Mouse (Mus musculus): ENCODE measurements around the gene Wasf3.
"Not testable (repeated sequence)": the region's sequence is repeated elsewhere in the genome, so short reads cannot be mapped to it uniquely, and the experiment has no call there.

Wasf3 gene

GRCm38 (mm10) chr5:146384935-146385591, at the start of gene Wasf3:
Wasf3 (plus strand) TSS chr5:146384985.
- peak; percentile 90 for DNase-seq

- peak; percentile 62 for DNase-seq
Measured at GRCm38 (mm10) chr5:146338064-146338463, 46.7 kb upstream of the Wasf3 start.

DNA sequence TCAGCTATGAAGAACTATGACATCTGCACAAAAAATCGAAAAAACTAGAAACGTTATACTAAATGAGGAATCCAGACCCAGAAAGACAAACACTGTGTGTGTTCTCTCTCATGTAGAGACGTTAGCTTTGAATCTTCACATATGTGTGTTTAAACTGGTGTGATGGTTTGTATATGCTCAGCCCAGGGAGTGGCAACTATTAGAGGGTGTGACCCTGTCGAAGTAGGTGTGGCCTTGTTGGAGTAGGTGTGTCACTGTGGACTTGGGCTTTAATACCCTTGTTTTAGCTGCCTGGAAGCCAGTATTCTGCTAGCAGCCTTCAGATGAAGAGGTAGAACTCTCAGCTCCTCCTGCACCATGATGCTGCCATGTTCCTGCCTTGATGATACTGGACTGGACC, 44.7 kb upstream of the Wasf3 start:
- DNase-seq: no peak

DNA sequence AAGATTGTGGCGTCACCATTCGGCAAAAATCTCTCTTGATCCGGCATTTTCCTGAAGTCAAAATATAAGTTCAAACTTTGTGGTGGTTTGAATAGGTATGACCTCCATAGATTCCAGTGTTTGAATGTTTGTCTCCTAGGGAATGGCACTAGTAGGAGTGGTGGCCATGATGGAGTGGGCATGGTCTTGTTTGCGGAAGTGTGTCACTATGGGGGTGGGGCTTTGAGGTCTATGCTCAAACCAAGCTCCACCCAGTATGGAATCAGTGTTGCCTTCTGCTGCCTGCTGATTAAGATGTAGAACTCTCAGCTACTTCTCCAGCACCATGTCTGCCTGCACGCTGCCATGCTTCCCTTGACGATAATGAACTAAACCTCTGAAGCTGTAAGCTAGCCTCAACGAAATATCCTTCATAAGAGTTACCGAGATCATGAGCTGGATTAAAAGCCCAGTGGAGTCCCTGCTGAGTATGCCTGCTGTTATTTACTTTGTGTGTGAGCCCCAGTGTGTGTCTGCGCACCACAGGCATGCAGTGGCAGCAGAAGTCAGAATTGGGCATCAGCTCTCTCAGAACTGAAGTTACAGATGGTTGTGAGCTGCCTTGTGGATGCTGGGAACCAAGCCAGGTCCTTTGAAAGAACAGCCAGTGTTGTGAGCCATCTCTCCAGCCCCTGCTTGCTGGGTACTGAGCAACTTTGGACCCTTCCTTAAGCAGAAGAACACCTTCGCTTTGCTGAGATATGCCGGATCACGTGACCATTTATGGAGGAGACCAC, 39.7 kb upstream of the Wasf3 start:
- peak; percentile 40 for DNase-seq

GRCm38 (mm10) chr5:146347081-146347480, 37.7 kb upstream of the Wasf3 start:
- peak; percentile 49 for DNase-seq

DNA sequence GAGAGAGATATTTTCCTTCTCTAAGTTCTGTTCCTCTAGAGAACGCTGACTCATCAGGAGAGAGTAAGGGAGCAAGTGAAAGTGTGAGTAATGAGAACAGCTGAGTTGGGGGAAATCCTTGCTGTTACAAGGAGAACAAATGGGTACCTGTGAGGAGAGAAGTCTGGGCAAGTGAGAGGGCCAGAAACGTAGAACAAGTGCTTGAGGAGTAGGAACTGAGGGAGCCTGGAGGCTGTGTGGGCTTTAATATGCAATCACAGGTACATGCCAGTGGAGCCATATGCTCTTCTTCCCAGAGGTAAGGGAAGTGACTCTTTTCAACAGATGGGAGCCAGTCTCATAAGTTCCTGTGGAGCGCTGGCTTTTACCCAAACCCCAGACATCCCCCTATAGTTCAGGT, 35.6 kb upstream of the Wasf3 start:
- DNase-seq: peak; percentile 61

DNA sequence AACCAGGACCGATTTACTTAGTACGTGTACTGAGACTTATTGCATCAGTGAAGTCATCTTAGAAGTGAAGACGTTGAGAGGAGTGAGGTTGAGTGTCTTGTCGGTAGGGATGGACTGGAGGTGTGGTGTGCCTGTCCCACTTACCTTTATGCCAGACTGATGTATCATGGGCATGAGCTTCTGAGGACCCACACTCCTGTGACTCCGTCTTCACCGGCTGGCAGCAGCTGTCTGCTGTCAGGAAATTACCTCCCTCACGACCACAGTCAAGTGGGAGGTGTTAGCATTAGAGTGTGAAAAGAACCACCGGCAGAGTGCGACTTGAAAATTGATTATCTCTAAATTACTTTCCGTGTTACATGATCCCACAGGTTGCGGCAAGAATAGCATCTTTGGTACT, 34.0 kb upstream of the Wasf3 start:
- DNase-seq: no peak

DNA sequence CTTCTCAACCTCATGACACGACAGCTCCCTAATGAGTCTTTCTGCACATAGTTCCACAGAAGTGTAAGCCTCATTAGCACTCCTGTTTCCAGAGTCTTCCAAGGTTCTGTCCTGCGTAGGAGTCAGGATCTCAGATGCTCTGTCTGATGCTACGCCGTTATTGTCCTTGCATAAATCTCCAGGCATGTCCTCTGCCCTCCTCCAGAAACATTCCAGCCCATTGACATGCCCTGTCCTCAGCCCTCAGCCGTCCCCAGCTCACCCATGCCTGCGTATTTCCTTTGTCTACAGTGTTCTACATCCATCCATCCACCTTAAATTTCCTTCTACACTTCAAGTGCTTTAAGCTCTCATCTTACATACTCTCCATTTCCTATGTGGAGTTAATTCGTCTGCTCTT, 32.8 kb upstream of the Wasf3 start:
- no peak for DNase-seq

DNA sequence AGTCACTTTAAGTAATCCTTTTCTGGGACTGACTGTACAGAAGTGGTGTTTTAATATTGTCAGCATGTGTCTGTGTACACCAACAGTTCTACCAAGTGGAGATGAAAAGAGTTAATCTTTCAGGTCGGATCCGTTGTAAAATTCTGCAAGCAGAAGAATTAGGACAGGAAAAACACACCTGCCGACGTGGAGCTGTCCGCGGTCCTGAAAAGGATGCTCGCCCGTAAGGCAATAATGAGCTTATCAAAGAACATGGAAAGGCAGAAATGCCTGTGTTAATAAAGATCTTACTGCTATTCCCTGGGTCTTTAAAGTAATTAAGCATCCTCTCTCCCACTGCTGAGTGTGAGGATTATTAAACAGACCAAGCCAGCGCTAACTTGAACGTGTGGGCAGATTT, 24.4 kb upstream of the Wasf3 start:
- no peak for DNase-seq

DNA sequence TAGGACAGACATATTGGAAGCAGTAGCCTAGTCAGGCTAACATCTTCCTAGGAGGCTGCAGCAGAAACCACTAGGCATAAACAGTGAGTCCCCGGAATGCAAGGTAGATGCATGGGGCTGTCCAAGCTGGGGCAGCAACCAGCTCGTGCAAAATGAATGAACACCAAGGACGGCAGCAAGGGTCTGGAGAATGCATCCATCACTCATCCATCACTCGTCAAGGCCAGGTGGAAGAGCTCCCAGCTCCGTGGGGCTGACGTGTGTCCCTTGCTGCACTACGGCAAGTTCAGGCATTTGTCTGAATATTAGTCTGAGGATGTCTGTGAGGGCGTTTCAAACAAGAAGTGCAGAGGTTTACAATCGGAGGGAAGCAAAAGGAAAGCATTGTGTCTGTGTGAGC, 22.1 kb upstream of the Wasf3 start:
- no peak for DNase-seq

DNA sequence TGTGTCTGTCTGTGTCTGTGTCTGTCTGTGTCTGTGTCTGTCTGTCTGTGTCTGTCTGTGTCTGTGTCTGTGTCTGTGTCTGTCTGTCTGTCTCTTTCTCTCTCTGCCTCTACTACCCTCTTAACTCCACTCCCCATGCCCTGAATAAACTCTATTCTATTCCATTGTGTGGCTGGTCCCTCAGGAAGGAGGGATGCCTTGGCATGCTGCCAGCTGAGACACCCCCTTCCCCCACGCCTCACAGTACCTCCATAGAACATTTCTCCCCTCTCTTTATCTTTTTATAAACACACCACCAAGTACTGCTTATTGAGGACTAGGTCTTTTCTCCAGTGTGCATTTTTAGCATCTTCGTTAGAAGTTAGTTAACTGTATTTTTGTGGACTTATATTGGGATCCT, 16.4 kb upstream of the Wasf3 start:
- no peak for DNase-seq

DNA sequence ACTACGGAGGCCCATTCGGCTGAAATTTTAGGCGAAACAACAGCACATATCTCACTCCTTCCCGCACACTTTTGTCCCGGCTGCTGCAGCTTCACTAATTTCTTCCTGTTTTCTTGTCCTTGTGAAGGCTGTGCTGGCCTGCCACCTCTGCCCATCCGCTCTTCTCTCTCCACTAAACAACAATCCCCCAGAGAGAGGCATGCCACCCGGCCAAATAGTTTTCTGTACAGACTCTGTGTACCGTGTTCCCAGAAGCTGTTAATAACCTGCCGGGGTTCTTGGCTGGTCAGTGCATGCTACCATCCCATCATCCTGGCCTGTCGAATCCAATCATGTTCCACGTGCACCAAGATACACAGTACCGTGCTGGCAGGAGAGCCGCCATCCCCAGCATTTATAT, 15.8 kb upstream of the Wasf3 start:
- no peak for DNase-seq

DNA sequence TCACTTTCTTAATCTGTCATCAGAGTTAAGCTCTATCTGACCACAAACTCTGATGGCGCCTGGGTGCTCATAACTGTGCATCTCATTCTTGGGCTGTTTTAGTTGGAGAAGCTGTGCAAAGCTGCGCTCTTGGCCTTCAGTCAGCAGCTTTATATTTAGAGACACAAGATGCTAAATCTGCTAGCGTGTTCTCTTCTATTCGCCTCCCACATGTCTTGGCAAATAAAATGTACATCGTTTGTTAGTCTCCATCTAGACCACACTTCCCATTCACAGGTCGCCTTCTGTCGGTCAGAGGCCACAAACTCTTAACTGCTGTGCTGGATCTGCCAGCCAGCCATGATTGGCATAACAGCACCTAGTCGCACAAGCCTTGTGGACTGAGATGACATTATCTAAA, 14.0 kb upstream of the Wasf3 start:
- DNase-seq: peak; percentile 81

DNA sequence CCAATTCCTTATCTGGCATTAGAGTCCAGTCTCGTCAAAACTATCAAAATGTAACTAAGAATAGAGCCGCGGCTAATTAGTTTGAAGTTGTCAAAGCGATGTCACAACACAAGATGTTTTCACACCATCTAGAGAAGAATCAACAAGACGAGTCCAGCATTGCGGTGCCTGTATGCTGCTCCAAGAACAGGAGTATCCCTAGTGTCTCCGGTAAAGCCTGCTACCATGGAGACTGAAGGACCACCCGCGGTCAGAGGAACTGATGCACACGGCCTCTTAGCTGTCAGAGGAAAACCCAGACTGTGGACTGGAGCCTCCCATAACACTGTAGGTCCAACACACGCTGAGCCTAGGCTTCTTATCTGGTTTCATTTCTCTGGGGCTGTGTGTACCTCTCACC, 11.5 kb upstream of the Wasf3 start:
- no peak for DNase-seq

GRCm38 (mm10) chr5:146376601-146377000, 8.2 kb upstream of the Wasf3 start:
- no peak for DNase-seq

DNA sequence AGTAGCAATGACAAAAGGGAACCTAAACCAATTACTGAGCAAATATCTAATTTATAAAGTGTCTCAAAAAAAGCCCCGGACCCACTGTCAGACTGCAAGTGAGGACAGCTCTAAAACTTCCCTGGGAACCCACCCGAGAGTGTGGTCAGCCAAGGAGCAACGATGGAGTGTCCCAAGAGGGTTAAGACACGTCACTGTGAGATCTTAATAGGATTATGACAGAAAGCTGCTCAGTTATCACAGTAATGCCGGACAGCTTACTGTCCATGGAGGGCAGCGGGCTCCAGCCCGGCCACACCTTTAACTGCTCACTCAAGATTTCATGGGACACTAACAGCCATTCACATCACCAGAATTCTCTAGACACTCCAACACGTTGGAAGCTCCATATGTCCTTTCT, 4.7 kb upstream of the Wasf3 start:
- no peak for DNase-seq

- no peak for DNase-seq
Measured at GRCm38 (mm10) chr5:146382268-146382667, 2.5 kb upstream of the Wasf3 start.

DNA sequence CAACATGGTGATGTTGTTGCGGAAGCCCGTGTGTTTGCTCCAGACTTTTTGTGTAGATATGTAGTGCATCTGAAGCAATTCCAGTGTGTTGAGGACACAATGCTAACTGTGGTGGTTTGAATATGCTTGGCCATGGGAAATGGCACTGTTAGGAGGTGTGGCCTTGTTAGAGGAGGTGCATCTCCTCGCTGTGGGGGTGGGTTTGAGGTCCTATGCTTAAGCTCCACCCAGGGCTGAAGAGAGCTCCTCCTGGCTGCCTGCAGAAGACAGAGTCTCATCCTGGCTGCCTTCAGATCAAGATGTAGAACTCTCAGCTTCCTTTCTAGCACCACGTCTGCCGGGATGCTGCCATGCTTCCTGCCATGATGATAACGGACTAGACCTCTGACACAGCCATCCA, 1.4 kb upstream of the Wasf3 start:
- no peak for DNase-seq

GRCm38 (mm10) chr5:146385989-146386388, 1.2 kb downstream of the Wasf3 start:
- DNase-seq: no peak

DNA sequence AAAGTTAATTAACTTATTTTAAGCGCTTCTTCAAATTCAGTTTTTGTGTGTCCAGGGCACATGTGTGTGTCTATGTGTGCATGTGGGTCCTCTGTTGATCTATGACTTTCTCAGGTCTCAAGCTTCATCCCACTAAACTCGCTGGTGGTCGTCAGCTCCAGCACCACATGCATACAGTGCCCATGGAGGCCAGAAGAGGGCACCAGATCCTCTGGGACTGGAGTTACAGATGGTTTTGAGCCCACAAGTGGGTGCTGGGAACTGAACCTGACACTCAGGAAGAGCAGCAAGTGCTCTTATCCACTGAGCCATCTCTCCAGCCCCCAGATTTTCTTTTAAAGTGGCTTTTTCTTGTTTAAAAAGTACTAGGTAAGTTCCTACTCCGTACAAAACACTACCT, 2.1 kb downstream of the Wasf3 start:
- DNase-seq: no peak

GRCm38 (mm10) chr5:146394563-146394962, 9.8 kb downstream of the Wasf3 start:
- no peak for DNase-seq

DNA sequence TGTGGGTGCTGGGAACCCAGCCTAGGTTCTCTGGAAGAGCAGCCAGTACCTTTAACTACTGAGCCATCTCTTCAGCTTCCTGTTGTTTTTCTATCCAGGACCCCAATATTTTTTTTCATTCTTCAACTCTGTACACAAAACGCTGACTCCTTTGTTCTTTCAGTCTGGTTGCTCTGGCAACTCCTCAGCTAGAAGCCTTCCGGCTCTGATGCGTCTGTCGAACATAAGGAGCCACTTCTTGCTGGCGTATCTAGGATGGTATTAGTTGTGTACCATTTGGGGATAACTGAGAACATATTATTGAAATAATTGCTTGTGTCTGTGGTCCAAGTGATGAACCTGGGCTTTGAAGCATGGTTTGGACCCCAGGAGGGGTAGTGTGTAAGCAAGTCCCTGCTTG, 12.5 kb downstream of the Wasf3 start:
- no peak for DNase-seq

- no peak for DNase-seq
Measured at GRCm38 (mm10) chr5:146398386-146399115, 13.8 kb downstream of the Wasf3 start.

DNA sequence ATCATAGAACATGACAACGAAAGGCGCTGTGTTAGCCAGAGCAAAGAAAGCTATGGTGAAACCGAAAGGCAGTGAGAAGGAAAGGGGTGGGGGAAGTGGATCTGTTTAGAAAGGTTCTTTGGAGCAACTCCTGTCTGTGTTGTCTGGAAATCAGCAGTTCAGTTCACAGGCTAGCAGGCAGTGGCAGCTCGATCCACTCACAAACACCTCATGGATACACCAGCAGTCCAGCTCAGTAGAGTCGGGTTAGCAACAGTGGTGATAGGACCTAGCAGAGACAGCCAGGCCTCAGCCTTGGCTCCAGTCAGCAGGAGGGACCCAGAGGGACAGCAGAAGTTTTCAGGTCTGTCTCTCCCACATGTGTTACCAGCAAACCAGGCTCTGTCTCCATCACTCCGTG, 16.2 kb downstream of the Wasf3 start:
- DNase-seq: not testable (repeated sequence)

All from layer of hippocampus, adult 9-11 months (tissue).